Mouse (Mus musculus) G1E (cell line): ENCODE measurements around the gene Alkbh7.

Experiments used
- CTCF ChIP-seq: IDR thresholded peaks from 2 replicates; pipeline ENCODE4 v1.5.1; 2012; ENCODE audit warnings: low read depth, low read length, inconsistent platforms, mixed read lengths
- GATA1 ChIP-seq: IDR thresholded peaks from 2 replicates; pipeline ENCODE4 v1.6.1; 2012; ENCODE audit warnings: borderline replicate concordance, low read length, inconsistent platforms, mixed read lengths
- POLR2AphosphoS5 ChIP-seq: IDR thresholded peaks from 2 replicates; pipeline ENCODE4 v1.6.1; 2012; ENCODE audit warnings: low read depth, low read length, inconsistent platforms; ENCODE audit not compliant: insufficient replicate concordance

DNA sequence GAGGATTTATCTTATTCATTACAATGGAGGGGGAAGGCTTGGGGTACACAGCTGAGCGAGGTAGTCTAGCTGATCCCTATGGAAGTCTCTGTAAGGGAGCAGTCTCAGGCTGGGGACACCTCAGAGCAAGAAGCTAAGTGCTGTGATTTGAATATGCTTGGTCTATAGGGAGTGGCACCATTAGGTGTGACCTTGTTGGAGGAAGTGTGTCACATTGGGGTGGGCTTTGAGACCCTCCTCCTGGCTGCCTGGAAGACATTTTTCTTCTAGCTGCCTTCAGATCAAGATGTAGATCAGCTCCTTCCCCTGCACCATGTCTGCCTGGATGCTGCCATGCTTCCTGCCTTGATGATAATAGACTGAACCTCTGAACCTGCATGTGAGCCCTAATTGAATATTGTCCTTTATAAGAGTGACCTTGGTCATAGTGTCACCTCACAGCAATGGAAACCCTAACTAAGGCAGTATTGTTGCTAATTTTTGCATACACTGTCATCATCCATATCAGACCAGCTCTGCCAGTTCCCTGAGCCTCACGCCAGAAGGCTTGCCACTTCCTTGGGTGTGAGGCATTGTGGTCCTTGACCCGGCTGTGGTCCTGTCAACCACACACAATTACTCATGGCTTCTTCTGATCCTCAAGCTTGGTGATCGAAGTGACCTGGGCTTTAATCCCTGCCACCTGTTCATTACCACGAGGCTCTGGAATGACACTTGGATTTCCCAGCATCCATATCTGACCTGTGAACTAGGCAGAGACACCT lies 34.3 kb upstream of the Alkbh7 start:
- TF ChIP-seq CTCF (no peak), GATA1 (no peak), POLR2AphosphoS5 (no peak)
